Mouse (Mus musculus) lung, adult 2 months (tissue): ENCODE results near the gene Tfap2a.

Source experiments
- CTCF ChIP-seq: fragments of 200-500 bp; IDR thresholded peaks from 2 replicates; pipeline ENCODE4 v1.5.1; 2011; ENCODE audit warnings: mild to moderate bottlenecking, low read length, control low read depth; ENCODE audit not compliant: insufficient read depth
- POLR2A ChIP-seq: fragments of 200-500 bp; IDR thresholded peaks from 2 replicates; pipeline ENCODE4 v1.6.1; 2011; ENCODE audit warnings: low read depth, mild to moderate bottlenecking, control low read depth, low read length, borderline replicate concordance; ENCODE audit errors: extremely low read depth

DNA sequence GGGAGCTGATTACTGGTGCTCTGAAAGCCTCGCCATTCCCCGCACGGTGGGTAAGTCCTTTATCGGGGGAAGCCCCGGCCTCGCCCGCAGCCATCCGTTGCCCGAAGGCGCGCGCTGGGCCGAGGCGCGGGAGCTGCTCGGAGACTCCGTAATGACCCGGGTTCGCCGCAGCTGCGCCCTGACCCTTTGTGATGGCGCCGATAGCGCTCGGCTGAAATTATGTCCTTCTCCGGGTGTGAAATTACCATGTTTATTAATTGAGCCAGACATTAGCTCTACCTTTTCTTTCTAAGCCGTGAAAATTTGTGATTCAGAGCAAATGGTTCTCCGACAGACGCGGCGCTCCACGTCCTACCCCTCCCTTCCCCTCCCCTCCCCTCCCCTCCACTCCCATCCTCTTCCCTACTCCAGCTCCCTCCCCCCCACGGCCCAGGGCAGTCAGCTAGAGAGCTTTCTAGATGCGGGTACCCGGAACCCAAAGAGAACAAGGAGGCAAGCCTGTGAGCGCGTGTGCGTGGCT, 34.1 kb downstream of the Tfap2a start:
- TF ChIP-seq CTCF: no peak
- no peak for TF ChIP-seq POLR2A
